Mouse (Mus musculus): Measurements from ENCODE around the gene Sgo2a. TPM values are rescaled to one million over a fixed set of nuclear protein-coding genes. Genes with fewer than 3 reads are reported as not detected.

Gene Sgo2a
- total and polyA plus RNA-seq, 2 experiments from 2014 or later = 2.8 to 3.5 TPM

- ATAC-seq = peak; percentile 24; the same call in 1 of the 2 replicates
- H3K9me3 ChIP-seq (ENCODE audit: low read length) = no peaks in the 10 kb centered on the region
- H3K27me3 ChIP-seq (ENCODE audit: insufficient read depth, low read length) = no peaks in the 10 kb centered on the region
- TF ChIP-seq CTCF (IDR thresholded peaks at IDR 0.05; ENCODE audit: low read depth) = no peak
- 83% methylated on average over 11 of the region's 11 CpGs for WGBS
- no peaks in the 10 kb centered on the region for H3K4me1 ChIP-seq (ENCODE audit: insufficient read depth, low read length)
- H3K4me3 ChIP-seq (ENCODE audit: low read length) = no peak overlapping the region
- no peaks in the 10 kb centered on the region for H3K36me3 ChIP-seq (ENCODE audit: insufficient read depth, low read length)
- H3K27ac ChIP-seq = no peak overlapping the region
- H3K4me2 ChIP-seq (ENCODE audit: low read depth, low read length) = no peak overlapping the region
- peak; percentile 15 for DNase-seq (ENCODE audit: low spot score)
- no peak overlapping the region for H3K9ac ChIP-seq (replicated peaks; ENCODE audit: low read length)
These were observed 74.3 kb downstream of the Sgo2a start for GRCm38 (mm10) chr1:58070091-58070490.

- Histone ChIP-seq H3K27ac (no peak overlapping the region), H3K4me1 (ENCODE audit: insufficient read depth, low read length) (no peaks in the 10 kb centered on the region), H3K4me3 (ENCODE audit: low read length) (no peak overlapping the region), H3K4me2 (ENCODE audit: low read depth, low read length) (no peak overlapping the region), H3K36me3 (ENCODE audit: insufficient read depth, low read length) (no peaks in the 10 kb centered on the region), H3K9ac (replicated peaks; ENCODE audit: low read length) (no peak overlapping the region), H3K27me3 (ENCODE audit: insufficient read depth, low read length) (no peaks in the 10 kb centered on the region), H3K9me3 (ENCODE audit: low read length) (no peaks in the 10 kb centered on the region)
- TF ChIP-seq CTCF (IDR thresholded peaks at IDR 0.05; ENCODE audit: low read depth) = no peak
- 77% methylated on average over 9 of the region's 9 CpGs for WGBS
- ATAC-seq (no peak), DNase-seq (ENCODE audit: low spot score) (no peak)
These were observed 75.2 kb downstream of the Sgo2a start for GRCm38 (mm10) chr1:58071006-58071405.

DNA sequence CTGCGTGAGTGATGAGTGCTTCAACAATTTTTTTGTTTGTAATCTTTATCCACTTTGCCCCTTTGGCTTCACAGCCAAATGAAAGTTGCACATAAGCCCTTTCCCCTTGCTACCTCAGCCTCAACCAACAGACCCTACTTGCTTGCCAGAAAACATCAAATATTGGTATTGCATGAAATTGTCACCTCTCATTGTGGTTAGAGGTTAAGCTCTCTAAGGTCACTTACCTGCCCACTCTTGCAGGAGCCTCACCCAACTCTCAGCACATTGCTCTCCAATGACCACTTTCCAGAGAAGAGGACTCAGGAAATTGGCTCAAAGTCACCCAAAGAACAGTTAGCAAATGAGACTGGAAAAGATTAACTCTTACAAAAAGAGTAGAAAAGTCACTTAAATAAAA, 75.7 kb downstream of the Sgo2a start:
- 95% methylated on average over 1 of the region's 1 CpGs for WGBS
- ATAC-seq (no peak), DNase-seq (ENCODE audit: low spot score) (no peak)
- no peaks in the 10 kb centered on the region for H3K27me3 ChIP-seq (ENCODE audit: insufficient read depth, low read length)
- H3K4me3 ChIP-seq (ENCODE audit: low read length) = no peak overlapping the region
- no peaks in the 10 kb centered on the region for H3K9me3 ChIP-seq (ENCODE audit: low read length)
- H3K27ac ChIP-seq = no peak overlapping the region
- no peaks in the 10 kb centered on the region for H3K4me1 ChIP-seq (ENCODE audit: insufficient read depth, low read length)
- TF ChIP-seq CTCF (IDR thresholded peaks at IDR 0.05; ENCODE audit: low read depth) = no peak
- no peaks in the 10 kb centered on the region for H3K36me3 ChIP-seq (ENCODE audit: insufficient read depth, low read length)
- no peak overlapping the region for H3K4me2 ChIP-seq (ENCODE audit: low read depth, low read length)
- H3K9ac ChIP-seq (replicated peaks; ENCODE audit: low read length) = no peak overlapping the region

DNA sequence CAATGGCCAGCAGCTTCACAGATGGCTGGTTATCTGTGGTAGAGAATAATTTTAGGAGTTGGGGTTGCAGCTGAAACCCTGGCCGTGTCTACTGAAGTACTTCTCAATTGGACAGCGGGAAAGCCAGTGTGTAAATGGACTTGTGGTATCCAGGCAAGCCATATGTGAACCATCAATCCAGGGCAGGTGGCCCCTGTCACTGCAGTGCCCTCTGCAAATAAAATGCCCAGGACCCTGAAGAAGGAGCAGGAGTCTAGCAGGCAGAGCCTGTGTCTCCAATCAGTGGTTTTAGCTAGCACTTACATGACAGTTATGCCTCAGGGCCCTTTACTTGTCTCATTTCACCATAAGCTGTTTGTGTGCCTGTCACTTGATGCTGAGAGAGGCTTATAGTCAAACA, 76.6 kb downstream of the Sgo2a start:
- Histone ChIP-seq H3K9ac (replicated peaks; ENCODE audit: low read length) (no peak overlapping the region), H3K4me3 (ENCODE audit: low read length) (no peak overlapping the region)

DNA sequence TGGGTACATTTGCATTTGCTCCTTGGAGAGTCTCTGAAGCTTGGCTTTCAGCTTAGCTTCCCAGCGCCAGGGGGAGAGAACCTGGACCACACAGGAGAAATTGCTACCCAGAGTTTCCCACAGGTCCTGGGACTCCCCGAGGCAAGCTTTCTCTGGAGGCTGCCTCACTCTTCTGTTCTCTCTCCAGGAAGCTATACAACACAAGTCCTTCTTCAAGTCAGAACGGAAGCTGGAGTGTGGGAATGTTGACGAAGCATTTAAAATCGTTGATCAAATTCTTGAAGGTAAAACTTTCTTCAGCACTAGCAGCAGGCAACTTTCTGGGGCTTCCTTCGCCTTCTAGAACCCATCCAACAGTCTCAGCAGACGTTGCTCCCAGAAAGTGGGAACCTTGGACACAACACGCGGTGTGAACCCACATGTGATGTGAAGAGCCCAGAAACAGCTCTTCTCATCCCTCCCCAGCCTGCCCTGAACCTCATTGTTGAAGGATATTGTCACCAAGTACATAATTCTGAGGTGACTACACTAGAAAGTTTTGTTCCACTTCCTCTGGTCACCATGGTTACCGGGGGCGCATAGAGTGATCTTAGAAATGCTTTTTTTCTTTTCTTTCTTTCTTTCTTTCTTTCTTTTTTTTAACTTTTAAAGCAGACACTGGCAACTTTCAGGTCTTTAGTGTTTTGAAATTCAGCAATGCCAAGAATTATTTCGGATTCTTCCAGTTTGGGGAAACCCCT, 77.4 kb downstream of the Sgo2a start:
- no peaks in the 10 kb centered on the region for H3K36me3 ChIP-seq (ENCODE audit: insufficient read depth, low read length)
- no peak overlapping the region for H3K4me3 ChIP-seq (ENCODE audit: low read length)
- H3K4me2 ChIP-seq (ENCODE audit: low read depth, low read length) = no peak overlapping the region
- ATAC-seq = no peak
- WGBS = 75% methylated on average over 12 of the region's 12 CpGs
- no peaks in the 10 kb centered on the region for H3K4me1 ChIP-seq (ENCODE audit: insufficient read depth, low read length)
- no peak overlapping the region for H3K27ac ChIP-seq
- no peaks in the 10 kb centered on the region for H3K9me3 ChIP-seq (ENCODE audit: low read length)
- TF ChIP-seq CTCF (IDR thresholded peaks at IDR 0.05; ENCODE audit: low read depth) = no peak
- H3K9ac ChIP-seq (replicated peaks; ENCODE audit: low read length) = no peak overlapping the region
- DNase-seq (ENCODE audit: low spot score) = no peak
- no peaks in the 10 kb centered on the region for H3K27me3 ChIP-seq (ENCODE audit: insufficient read depth, low read length)

More for the DNA sequence above, 76.6 kb downstream of the Sgo2a start:
- ATAC-seq (no peak), DNase-seq (ENCODE audit: low spot score) (no peak)
- Histone ChIP-seq H3K27me3 (ENCODE audit: insufficient read depth, low read length) (no peaks in the 10 kb centered on the region), H3K4me2 (ENCODE audit: low read depth, low read length) (no peak overlapping the region), H3K27ac (no peak overlapping the region), H3K4me1 (ENCODE audit: insufficient read depth, low read length) (no peaks in the 10 kb centered on the region), H3K36me3 (ENCODE audit: insufficient read depth, low read length) (no peaks in the 10 kb centered on the region), H3K9me3 (ENCODE audit: low read length) (no peaks in the 10 kb centered on the region)
- 77% methylated on average over 2 of the region's 2 CpGs for WGBS
- no peak for TF ChIP-seq CTCF (IDR thresholded peaks at IDR 0.05; ENCODE audit: low read depth)

DNA sequence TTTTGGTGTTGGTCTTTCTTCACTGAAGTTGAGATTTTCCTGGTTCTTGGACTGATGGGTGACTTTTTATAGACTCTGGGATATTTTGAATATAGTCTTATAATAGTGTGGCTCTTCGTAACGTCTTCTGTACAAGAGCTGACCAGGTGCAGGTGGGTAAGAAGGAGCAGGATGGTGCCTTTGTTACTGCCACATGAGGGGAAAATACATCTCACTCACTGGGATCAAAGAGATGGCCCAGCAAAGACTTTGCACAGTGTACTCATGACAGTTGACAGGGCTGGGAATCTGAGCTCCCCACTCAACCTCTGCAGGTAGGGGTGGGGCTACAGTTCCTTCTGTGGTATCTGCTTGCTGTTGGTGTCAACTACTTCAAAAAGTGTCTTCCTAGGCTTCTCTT, 78.5 kb downstream of the Sgo2a start:
- H3K9ac ChIP-seq (replicated peaks; ENCODE audit: low read length) = no peak overlapping the region
- DNase-seq (ENCODE audit: low spot score) (no peak), ATAC-seq (no peak)
- H3K27me3 ChIP-seq (ENCODE audit: insufficient read depth, low read length) = no peaks in the 10 kb centered on the region
- no peaks in the 10 kb centered on the region for H3K9me3 ChIP-seq (ENCODE audit: low read length)
- no peak overlapping the region for H3K27ac ChIP-seq
- no peaks in the 10 kb centered on the region for H3K4me1 ChIP-seq (ENCODE audit: insufficient read depth, low read length)
- no peak for TF ChIP-seq CTCF (IDR thresholded peaks at IDR 0.05; ENCODE audit: low read depth)
- WGBS = 90% methylated on average over 2 of the region's 2 CpGs
- no peak overlapping the region for H3K4me3 ChIP-seq (ENCODE audit: low read length)
- H3K4me2 ChIP-seq (ENCODE audit: low read depth, low read length) = no peak overlapping the region
- H3K36me3 ChIP-seq (ENCODE audit: insufficient read depth, low read length) = no peaks in the 10 kb centered on the region

Other genes starting within 250 kb of the Sgo2a start
- gene Spats2l, start 221.8 kb upstream of the Sgo2a start, total RNA-seq (2014; rRNA removed) = 25.0 and 28.3 TPM in 2 replicates
- gene Spats2l, start 221.8 kb upstream of the Sgo2a start, polyA plus RNA-seq (2015; fragmentation: Nextera tagmentation; extraction: Ambion mirVana) = 67.2 and 69.2 TPM in 2 replicates
- gene Kctd18, start 23.0 kb downstream of the Sgo2a start, total RNA-seq (2014; rRNA removed) = 26.0 and 27.7 TPM in 2 replicates
- gene Kctd18, start 23.0 kb downstream of the Sgo2a start, polyA plus RNA-seq (2015; fragmentation: Nextera tagmentation; extraction: Ambion mirVana) = 25.9 and 27.2 TPM in 2 replicates
- gene Aox1, start 34.0 kb downstream of the Sgo2a start, total RNA-seq (2014; rRNA removed) = 0.65 and 0.89 TPM in 2 replicates
- gene Aox1, start 34.0 kb downstream of the Sgo2a start, polyA plus RNA-seq (2015; fragmentation: Nextera tagmentation; extraction: Ambion mirVana) = 0.41 and 0.52 TPM in 2 replicates
- gene Aox3, start 117.2 kb downstream of the Sgo2a start, total RNA-seq (2014; rRNA removed) = 0.78 and 2.0 TPM in 2 replicates
- 0.78 and 1.1 TPM in 2 replicates for gene Aox3, start 117.2 kb downstream of the Sgo2a start, polyA plus RNA-seq (2015; fragmentation: Nextera tagmentation; extraction: Ambion mirVana)
- gene Aox4, start 214.4 kb downstream of the Sgo2a start, total RNA-seq (2014; rRNA removed) = 0.21 and 0.25 TPM in 2 replicates
- 0.28 and 0.40 TPM in 2 replicates for gene Aox4, start 214.4 kb downstream of the Sgo2a start, polyA plus RNA-seq (2015; fragmentation: Nextera tagmentation; extraction: Ambion mirVana)

Measured in hindbrain, postnatal 0 days (tissue).